Mouse (Mus musculus): ENCODE measurements around the gene Grk1.

GRCm38 (mm10) chr8:13451747-13452277 is 46.9 kb downstream of the Grk1 start:
- TF ChIP-seq RCOR1 (conservative IDR thresholded peaks at IDR 0.05; ENCODE audit: low read depth, low read length): no peak
- TF ChIP-seq POLR2A (IDR thresholded peaks at IDR 0.05; ENCODE audit: low read depth, low read length): no peak
- no peak for TF ChIP-seq MAZ (IDR thresholded peaks at IDR 0.05; ENCODE audit: low read depth, low read length)
- TF ChIP-seq RAD21 (IDR thresholded peaks at IDR 0.05; ENCODE audit: low read depth, low read length): no peak
- no peak for TF ChIP-seq CTCF (conservative IDR thresholded peaks at IDR 0.05 in 1 of 2, IDR thresholded peaks at IDR 0.05 in 1 of 2; ENCODE audit: low read depth in 2 of 2, low read length in 2 of 2)
